Mouse (Mus musculus) left cerebral cortex, adult 18-20 months (tissue): Measurements from ENCODE around the gene Ssmem1. TPM values are rescaled to one million over a fixed set of nuclear protein-coding genes. Genes with fewer than 3 reads are reported as not detected.
A peak's percentile ranks its signal among the peaks of the same experiment; 100 is the strongest.

ENCODE experiments used
- DNase-seq, 2 experiments: peaks; one replicate each; pipeline ENCODE4 v3.0.0; 2021 to 2022; ENCODE audit warnings: low spot score in 2 of 2, mixed read lengths in 1 of 2
- total RNA-seq, 2 experiments: library from RNA; stranded (reverse); gene quantifications; 2 replicates each; pipeline ENCODE4 v1.2.3; 2021

Gene Ssmem1
- total RNA-seq, 2 experiments from 2014 or later: 0.52 to 0.74 TPM

DNA sequence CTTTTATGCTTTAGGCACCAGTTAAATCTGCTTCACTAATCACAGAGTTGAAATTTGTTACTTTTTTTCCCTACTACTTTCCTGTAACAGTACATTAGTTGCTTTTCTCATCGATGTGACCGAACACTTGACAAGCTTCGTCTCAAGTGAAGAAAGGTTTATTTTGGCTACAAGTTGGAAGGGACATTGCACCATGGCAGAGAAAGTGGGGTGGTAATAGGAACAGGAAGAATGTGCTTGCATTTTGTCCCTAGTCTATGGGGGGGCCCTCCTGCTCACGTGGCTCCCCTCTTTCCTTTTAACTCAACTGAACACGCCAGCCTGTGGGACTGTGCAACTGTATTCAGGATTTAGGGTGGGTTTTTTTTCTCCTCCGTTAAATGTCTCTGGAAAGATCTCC, 43.0 kb downstream of the Ssmem1 start:
- no peak for DNase-seq

- DNase-seq: no peak
Observed at GRCm38 (mm10) chr6:30553381-30554010, 43.8 kb downstream of the Ssmem1 start.

GRCm38 (mm10) chr6:30554092-30554491, 44.4 kb downstream of the Ssmem1 start:
- DNase-seq: no peak

GRCm38 (mm10) chr6:30554621-30555170, 45.0 kb downstream of the Ssmem1 start:
- DNase-seq: no peak

GRCm38 (mm10) chr6:30556080-30556479, 46.4 kb downstream of the Ssmem1 start:
- no peak for DNase-seq

- no peak for DNase-seq
Observed at GRCm38 (mm10) chr6:30559726-30560125, 50.1 kb downstream of the Ssmem1 start.

GRCm38 (mm10) chr6:30562132-30562531, 52.5 kb downstream of the Ssmem1 start:
- DNase-seq: no peak

DNA sequence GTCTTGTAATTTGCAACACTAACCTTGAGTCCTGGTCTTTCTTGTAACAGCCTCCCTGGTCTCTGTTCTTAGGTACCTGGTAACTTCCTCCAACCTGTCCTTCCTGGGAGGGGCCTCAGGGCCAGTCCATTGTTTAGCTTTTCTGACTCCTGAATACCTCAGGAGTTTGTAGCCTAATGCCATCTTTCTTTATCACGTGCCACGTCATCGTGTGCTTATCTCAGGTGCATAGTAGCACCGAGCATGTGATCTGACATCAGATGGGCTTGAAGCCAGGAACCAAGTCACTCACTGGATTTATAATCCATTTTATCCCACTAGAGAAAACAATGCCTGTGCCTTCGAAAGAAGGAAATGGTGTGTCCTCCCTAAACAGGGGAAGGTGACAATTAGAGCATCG, 53.9 kb downstream of the Ssmem1 start:
- DNase-seq: no peak

DNA sequence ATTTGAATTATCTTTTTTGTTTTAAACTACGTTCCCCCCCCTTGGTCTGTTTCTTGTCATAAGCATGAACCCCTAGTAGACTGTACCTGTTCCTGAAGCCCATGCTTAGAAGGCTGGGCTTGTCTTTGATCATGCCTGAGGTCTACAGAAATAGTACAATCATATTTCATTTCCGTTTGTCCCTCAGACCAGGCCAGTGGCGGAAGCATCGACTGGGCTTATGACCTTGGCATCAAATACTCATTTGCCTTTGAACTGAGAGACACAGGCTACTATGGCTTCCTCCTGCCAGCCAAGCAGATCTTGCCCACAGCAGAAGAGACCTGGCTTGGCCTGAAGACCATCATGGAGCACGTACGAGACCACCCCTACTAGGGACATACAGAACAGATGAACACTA, 54.4 kb downstream of the Ssmem1 start:
- DNase-seq: no peak

DNA sequence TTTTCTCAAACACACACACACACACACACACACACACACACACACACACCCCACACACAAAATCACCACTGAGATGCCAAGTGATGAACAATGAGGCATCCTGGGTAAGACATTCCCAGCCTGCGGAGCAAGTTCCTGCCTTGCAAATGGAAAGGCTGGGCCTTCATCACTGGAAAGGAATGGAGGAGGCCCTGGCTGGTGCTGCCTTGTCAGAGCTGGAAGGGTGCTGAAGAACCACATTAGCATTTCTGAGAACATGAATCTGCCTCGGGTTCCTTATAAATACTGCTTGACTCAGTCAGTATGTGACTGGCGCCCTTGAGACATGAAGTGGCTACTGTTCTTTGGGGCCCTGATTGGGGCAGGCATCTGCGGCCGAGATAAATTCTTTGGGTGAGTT, 58.4 kb downstream of the Ssmem1 start, which contains the start of gene Cpa4:
Gene Cpa4 (plus strand): TSS at position 301 of the 400 bp plus-strand sequence.
- no peak for DNase-seq

GRCm38 (mm10) chr6:30569331-30569730, 59.7 kb downstream of the Ssmem1 start:
- DNase-seq: peak in 1 of 2 experiments; percentile 49

Other genes starting within 250 kb of the Ssmem1 start
- 10 to 100 TPM; 88.6 to 92.2 TPM for gene Ube2h, start 205.3 kb upstream of the Ssmem1 start, total RNA-seq
- 10 to 100 TPM; 24.7 to 29.3 TPM for gene Zc3hc1, start 118.8 kb upstream of the Ssmem1 start, total RNA-seq
- 100 to 1,000 TPM in 1 of 2 experiments, 10 to 100 TPM in 1; 89.0 to 104 TPM for gene Klhdc10, start 108.0 kb upstream of the Ssmem1 start, total RNA-seq
- gene Tmem209, start 66 bp upstream of the Ssmem1 start, total RNA-seq: 10 to 100 TPM; 21.7 to 24.8 TPM
- 1 to 10 TPM; 1.9 to 2.0 TPM for gene Cpa2, start 31.7 kb downstream of the Ssmem1 start, total RNA-seq
- under 1 TPM; 0.19 to 0.21 TPM for gene Cpa4, start 58.5 kb downstream of the Ssmem1 start, total RNA-seq
- gene Cpa5, start 101.2 kb downstream of the Ssmem1 start, total RNA-seq: not detected
- not detected for gene Cpa1, start 129.4 kb downstream of the Ssmem1 start, total RNA-seq
- gene Cep41, start 183.9 kb downstream of the Ssmem1 start, total RNA-seq: 1 to 10 TPM; 6.4 to 7.0 TPM
- 100 to 1,000 TPM in 1 of 2 experiments, 10 to 100 TPM in 1; 94.5 to 106 TPM for gene Mest, start 213.7 kb downstream of the Ssmem1 start, total RNA-seq